Mouse (Mus musculus): Measurements from ENCODE around the gene Gm14692. TPM values are rescaled to one million over a fixed set of nuclear protein-coding genes. Genes with fewer than 3 reads are reported as not detected.
"Not testable (repeated sequence)": the region's sequence is repeated elsewhere in the genome, so short reads cannot be mapped to it uniquely, and the experiment has no call there.

Gm14692 gene
- not detected in 2 replicates for polyA plus RNA-seq (2015; fragmentation: Nextera tagmentation; extraction: Ambion mirVana)

DNA sequence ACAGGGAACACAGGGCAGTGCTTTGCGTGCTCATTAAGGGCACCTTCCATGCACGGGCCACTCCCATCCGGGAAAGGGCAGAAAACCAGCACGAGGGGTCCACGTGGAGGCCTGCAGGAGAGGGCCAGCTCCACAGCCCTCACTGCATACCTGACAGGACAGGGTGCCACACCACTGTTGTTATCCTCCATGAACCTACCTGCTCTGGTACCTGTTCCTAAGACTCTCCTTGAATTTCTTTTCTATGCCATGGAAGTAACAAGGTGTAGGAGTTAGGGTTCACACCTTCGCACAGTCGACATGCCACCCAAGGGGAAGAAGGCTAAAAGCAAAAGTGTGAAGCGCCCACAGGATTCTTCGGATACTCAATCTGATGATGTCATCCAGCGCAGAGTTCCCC lies at the start of gene Gm14692:
Gm14692 (plus strand) TSS at position 301 of the 400 bp plus-strand sequence.
- not testable (repeated sequence) for DNase-seq (ENCODE audit: low spot score)

DNA sequence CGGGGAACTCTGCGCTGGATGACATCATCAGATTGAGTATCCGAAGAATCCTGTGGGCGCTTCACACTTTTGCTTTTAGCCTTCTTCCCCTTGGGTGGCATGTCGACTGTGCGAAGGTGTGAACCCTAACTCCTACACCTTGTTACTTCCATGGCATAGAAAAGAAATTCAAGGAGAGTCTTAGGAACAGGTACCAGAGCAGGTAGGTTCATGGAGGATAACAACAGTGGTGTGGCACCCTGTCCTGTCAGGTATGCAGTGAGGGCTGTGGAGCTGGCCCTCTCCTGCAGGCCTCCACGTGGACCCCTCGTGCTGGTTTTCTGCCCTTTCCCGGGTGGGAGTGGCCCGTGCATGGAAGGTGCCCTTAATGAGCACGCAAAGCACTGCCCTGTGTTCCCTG lies 2.0 kb upstream of the Gm14692 start, which contains the start of gene Gm1140:
Gm1140 (minus strand) TSS at position 101 of the 400 bp plus-strand sequence.
- DNase-seq (ENCODE audit: low spot score), result not testable (repeated sequence)

Other genes with a start within 250 kb of the Gm14692 start
- not detected in 2 replicates for gene Gm1140, start 2.1 kb upstream of the Gm14692 start, polyA plus RNA-seq (2015; fragmentation: Nextera tagmentation; extraction: Ambion mirVana)
- gene 4933436I01Rik, start 225.8 kb downstream of the Gm14692 start, polyA plus RNA-seq (2015; fragmentation: Nextera tagmentation; extraction: Ambion mirVana), result not detected in 2 replicates

All from thymus, postnatal 0 days (tissue).